In genomic region chr11:50767039-50767438, GRCm38 (mm10) we compare ENCODE assay signal across 10 mouse cellular contexts.
DNase-seq lines count a peak whose midpoint lies in the region; ATAC-seq and TF ChIP-seq lines count a peak whose summit lies in the region.
"Had no signal": no experiment of that assay in that cellular context is flagged by ENCODE, and none has a peak within 500 bp of the region (broad histone marks: within the 10 kb centered on the region; RNA-seq: fewer than 3 reads in every experiment).

No protein-coding gene starts in this region.

- DNase-seq in forebrain, postnatal 0 days = no peak
- peak; percentile 24 for DNase-seq in midbrain, embryonic 10.5 days (ENCODE audit: low spot score)
- DNase-seq in midbrain, embryonic 11.5 days (ENCODE audit: low spot score, missing footprints) = no peak
- DNase-seq in adrenal gland, postnatal 10 days = peak; percentile 71
- peak; percentile 17 for DNase-seq in embryo, embryonic 9.5 days (ENCODE audit: extremely low spot score)
- DNase-seq in lung, postnatal 0 days (ENCODE audit: low spot score) = no peak
- DNase-seq in thymus, postnatal 36 days = peak; percentile 28 to 31

- TF ChIP-seq CTCF in forebrain, postnatal 0 days (IDR thresholded peaks at IDR 0.05; ENCODE audit: low read depth) = peak; percentile 50
- TF ChIP-seq CTCF in lung, postnatal 0 days (IDR thresholded peaks at IDR 0.05) = peak; percentile 66

- H3K36me3 ChIP-seq in forebrain, postnatal 0 days (ENCODE audit: insufficient read depth) = no peaks in the 10 kb centered on the region
- no peaks in the 10 kb centered on the region for H3K36me3 ChIP-seq in forebrain, embryonic 16.5 days (ENCODE audit: control insufficient read depth, insufficient read depth)
- H3K36me3 ChIP-seq in midbrain, embryonic 10.5 days = no peaks in the 10 kb centered on the region
- H3K36me3 ChIP-seq in midbrain, embryonic 11.5 days (ENCODE audit: control insufficient read depth, insufficient read depth, low read length) = no peaks in the 10 kb centered on the region
- no peaks in the 10 kb centered on the region for H3K36me3 ChIP-seq in lung, postnatal 0 days (ENCODE audit: insufficient read depth, low read length)
- H3K36me3 ChIP-seq: stomach, embryonic 15.5 days had no signal

- no peaks in the 10 kb centered on the region for H3K9me3 ChIP-seq in forebrain, postnatal 0 days (ENCODE audit: low read length)
- H3K9me3 ChIP-seq in forebrain, embryonic 16.5 days (ENCODE audit: control insufficient read depth, low read length) = no peaks in the 10 kb centered on the region
- H3K9me3 ChIP-seq in midbrain, embryonic 10.5 days (replicated peaks) = no peaks in the 10 kb centered on the region
- no peaks in the 10 kb centered on the region for H3K9me3 ChIP-seq in midbrain, embryonic 11.5 days (ENCODE audit: control insufficient read depth, low read length)
- H3K9me3 ChIP-seq in lung, postnatal 0 days (ENCODE audit: low read length) = no peaks in the 10 kb centered on the region
- H3K9me3 ChIP-seq: stomach, embryonic 15.5 days had no signal

- 0 out of 2 replicates have a peak overlapping the region, but pooled peaks have one; percentile 45 for H3K27ac ChIP-seq in forebrain, postnatal 0 days (ENCODE audit: low read depth, low read length)
- H3K27ac ChIP-seq in forebrain, embryonic 16.5 days (ENCODE audit: low read length) = no peak overlapping the region
- no peak overlapping the region for H3K27ac ChIP-seq in midbrain, embryonic 10.5 days (replicated peaks)
- H3K27ac ChIP-seq in midbrain, embryonic 11.5 days (ENCODE audit: low read depth, low read length) = no peak overlapping the region
- no peak overlapping the region for H3K27ac ChIP-seq in lung, postnatal 0 days (ENCODE audit: low read length)
- H3K27ac ChIP-seq: macrophage; stomach, embryonic 15.5 days had no signal

- no peaks in the 10 kb centered on the region for H3K4me1 ChIP-seq in forebrain, postnatal 0 days (ENCODE audit: insufficient read depth)
- H3K4me1 ChIP-seq in forebrain, embryonic 16.5 days (replicated peaks; ENCODE audit: control insufficient read depth, insufficient read depth, low read length) = peaks cover 4% of the 10 kb centered on the region; the same call in 1 of the 2 replicates
- peaks cover 10% of the 10 kb centered on the region for H3K4me1 ChIP-seq in midbrain, embryonic 10.5 days
- peaks cover 3% of the 10 kb centered on the region; the same call in 1 of the 2 replicates for H3K4me1 ChIP-seq in midbrain, embryonic 11.5 days (ENCODE audit: control insufficient read depth, insufficient read depth, low read length)
- H3K4me1 ChIP-seq in lung, postnatal 0 days (ENCODE audit: insufficient read depth, low read depth, low read length) = no peaks in the 10 kb centered on the region; the same call in 1 of the 2 replicates

- no peaks in the 10 kb centered on the region for H3K27me3 ChIP-seq in forebrain, postnatal 0 days (ENCODE audit: insufficient read depth, low read length)
- H3K27me3 ChIP-seq in forebrain, embryonic 16.5 days (replicated peaks; ENCODE audit: control insufficient read depth, insufficient read depth, low read length) = no peaks in the 10 kb centered on the region
- no peaks in the 10 kb centered on the region for H3K27me3 ChIP-seq in midbrain, embryonic 10.5 days (ENCODE audit: low read depth, poor library complexity, severe bottlenecking)
- no peaks in the 10 kb centered on the region for H3K27me3 ChIP-seq in midbrain, embryonic 11.5 days (ENCODE audit: control insufficient read depth, insufficient read depth, low read length)
- H3K27me3 ChIP-seq in lung, postnatal 0 days (replicated peaks; ENCODE audit: insufficient read depth, low read length) = no peaks in the 10 kb centered on the region
- H3K27me3 ChIP-seq: stomach, embryonic 15.5 days had no signal

- H3K9ac ChIP-seq in forebrain, postnatal 0 days = no peak overlapping the region
- no peak overlapping the region for H3K9ac ChIP-seq in forebrain, embryonic 16.5 days (replicated peaks; ENCODE audit: low read depth, low read length)
- H3K9ac ChIP-seq in midbrain, embryonic 11.5 days (ENCODE audit: low read length) = no peak overlapping the region
- no peak overlapping the region for H3K9ac ChIP-seq in lung, postnatal 0 days (replicated peaks; ENCODE audit: low read depth)
- H3K9ac ChIP-seq: stomach, embryonic 15.5 days had no signal

- H3K4me2 ChIP-seq in forebrain, postnatal 0 days (ENCODE audit: low read depth) = no peak overlapping the region
- no peak overlapping the region for H3K4me2 ChIP-seq in forebrain, embryonic 16.5 days (ENCODE audit: low read length)
- no peak overlapping the region for H3K4me2 ChIP-seq in midbrain, embryonic 11.5 days
- H3K4me2 ChIP-seq in lung, postnatal 0 days (replicated peaks; ENCODE audit: low read depth, low read length) = no peak overlapping the region
- H3K4me2 ChIP-seq: stomach, embryonic 15.5 days had no signal

- WGBS in forebrain, postnatal 0 days = 26% methylated on average over 4 of the region's 4 CpGs
- 12% methylated on average over 4 of the region's 4 CpGs for WGBS in forebrain, embryonic 16.5 days
- 19% methylated on average over 4 of the region's 4 CpGs for WGBS in midbrain, embryonic 10.5 days
- WGBS in midbrain, embryonic 11.5 days = 18% methylated on average over 4 of the region's 4 CpGs
- 28% methylated on average over 4 of the region's 4 CpGs for WGBS in lung, postnatal 0 days

- H3K4me3 ChIP-seq in forebrain, postnatal 0 days (ENCODE audit: low read depth, low read length) = no peak overlapping the region
- no peak overlapping the region for H3K4me3 ChIP-seq in forebrain, embryonic 16.5 days (replicated peaks; ENCODE audit: low read length)
- no peak overlapping the region for H3K4me3 ChIP-seq in midbrain, embryonic 10.5 days
- no peak overlapping the region for H3K4me3 ChIP-seq in midbrain, embryonic 11.5 days (ENCODE audit: low read depth, low read length)
- H3K4me3 ChIP-seq in lung, postnatal 0 days (ENCODE audit: low read depth, low read length) = no peak overlapping the region
- H3K4me3 ChIP-seq: stomach, embryonic 15.5 days had no signal

- no peak for TF ChIP-seq EP300 in lung, postnatal 0 days (IDR thresholded peaks at IDR 0.05)

- ATAC-seq in forebrain, postnatal 0 days = peak; percentile 19; the same call in 1 of the 2 replicates
- ATAC-seq in forebrain, embryonic 16.5 days = no peak
- no peak for ATAC-seq in midbrain, embryonic 11.5 days (ENCODE audit: low FRiP score)
- no peak for ATAC-seq in lung, postnatal 0 days

Comparison
In these comparisons a context has a peak if more than half of its experiments do, and no peak if none do; other contexts are left out.
1. DNase-seq: peak in midbrain, embryonic 10.5 days (single experiment), adrenal gland, postnatal 10 days (single experiment), embryo, embryonic 9.5 days (single experiment) and thymus, postnatal 36 days (2 of 2); none in forebrain, postnatal 0 days (single experiment), midbrain, embryonic 11.5 days (single experiment) and lung, postnatal 0 days (single experiment).